Mouse (Mus musculus): ENCODE data around the gene Acp5. TPM values are rescaled to one million over a fixed set of nuclear protein-coding genes. Genes with fewer than 3 reads are reported as not detected.

Gene Acp5
- polyA plus RNA-seq, 1 experiment from 2014 or later = 78.2 TPM

- Histone ChIP-seq H3K9ac (ENCODE audit: low read depth, low read length) (no peak overlapping the region), H3K4me2 (ENCODE audit: low read depth, low read length) (no peak overlapping the region), H3K4me3 (ENCODE audit: low read length) (no peak overlapping the region), H3K36me3 (ENCODE audit: control insufficient read depth, insufficient read depth, low read length) (no peaks in the 10 kb centered on the region), H3K4me1 (ENCODE audit: control insufficient read depth, insufficient read depth, low read length) (peaks cover 4% of the 10 kb centered on the region; the same call in 1 of the 2 replicates), H3K27me3 (replicated peaks; ENCODE audit: control insufficient read depth, insufficient read depth, low read length) (no peaks in the 10 kb centered on the region), H3K27ac (ENCODE audit: low read length) (no peak overlapping the region), H3K9me3 (ENCODE audit: control insufficient read depth, low read length) (no peaks in the 10 kb centered on the region)
- WGBS = 89% methylated on average over 2 of the region's 2 CpGs
- no peak for ATAC-seq
Measured at GRCm38 (mm10) chr9:22087034-22087618, 48.4 kb downstream of the Acp5 start.

- ATAC-seq = no peak
Measured at GRCm38 (mm10) chr9:22086012-22086411, 49.5 kb downstream of the Acp5 start.

GRCm38 (mm10) chr9:22085022-22085834 is 50.3 kb downstream of the Acp5 start, which contains the start of gene Ecsit:
Gene Ecsit, minus strand, starts transcription at chr9:22085438.
- H3K27me3 ChIP-seq (replicated peaks; ENCODE audit: control insufficient read depth, insufficient read depth, low read length) = no peaks in the 10 kb centered on the region
- peak within 1 kb of the TSS; percentile 58 for H3K4me3 ChIP-seq (ENCODE audit: low read length)
- peak within 1 kb of the TSS; percentile 65 for H3K9ac ChIP-seq (ENCODE audit: low read depth, low read length)
- peak within 1 kb of the TSS; percentile 80 for H3K4me2 ChIP-seq (ENCODE audit: low read depth, low read length)
- WGBS = under 1% methylated on average over 48 of the region's 48 CpGs
- ATAC-seq = peak; percentile 99
- H3K27ac ChIP-seq (ENCODE audit: low read length) = peak within 1 kb of the TSS; percentile 87
- H3K4me1 ChIP-seq (ENCODE audit: control insufficient read depth, insufficient read depth, low read length) = peaks cover 4% of the 10 kb centered on the region; the same call in 1 of the 2 replicates
- no peaks in the 10 kb centered on the region for H3K36me3 ChIP-seq (ENCODE audit: control insufficient read depth, insufficient read depth, low read length)
- no peaks in the 10 kb centered on the region for H3K9me3 ChIP-seq (ENCODE audit: control insufficient read depth, low read length)

More at GRCm38 (mm10) chr9:22086012-22086411, 49.5 kb downstream of the Acp5 start:
- peak overlapping the region; percentile 80 for H3K4me2 ChIP-seq (ENCODE audit: low read depth, low read length)
- H3K9me3 ChIP-seq (ENCODE audit: control insufficient read depth, low read length) = no peaks in the 10 kb centered on the region
- peaks cover 4% of the 10 kb centered on the region; the same call in 1 of the 2 replicates for H3K4me1 ChIP-seq (ENCODE audit: control insufficient read depth, insufficient read depth, low read length)
- peak overlapping the region; percentile 58 for H3K4me3 ChIP-seq (ENCODE audit: low read length)
- no peaks in the 10 kb centered on the region for H3K36me3 ChIP-seq (ENCODE audit: control insufficient read depth, insufficient read depth, low read length)
- H3K9ac ChIP-seq (ENCODE audit: low read depth, low read length) = peak overlapping the region; percentile 65
- peak overlapping the region; percentile 87; the same call in 1 of the 2 replicates for H3K27ac ChIP-seq (ENCODE audit: low read length)
- no peaks in the 10 kb centered on the region for H3K27me3 ChIP-seq (replicated peaks; ENCODE audit: control insufficient read depth, insufficient read depth, low read length)
- 57% methylated on average over 6 of the region's 6 CpGs for WGBS

- Histone ChIP-seq H3K27ac (ENCODE audit: low read length) (0 out of 2 replicates have a peak overlapping the region, but pooled peaks have one; percentile 87), H3K27me3 (replicated peaks; ENCODE audit: control insufficient read depth, insufficient read depth, low read length) (no peaks in the 10 kb centered on the region), H3K4me1 (ENCODE audit: control insufficient read depth, insufficient read depth, low read length) (peaks cover 4% of the 10 kb centered on the region; the same call in 1 of the 2 replicates), H3K9ac (ENCODE audit: low read depth, low read length) (peak overlapping the region; percentile 65), H3K9me3 (ENCODE audit: control insufficient read depth, low read length) (no peaks in the 10 kb centered on the region), H3K4me2 (ENCODE audit: low read depth, low read length) (peak overlapping the region; percentile 80), H3K36me3 (ENCODE audit: control insufficient read depth, insufficient read depth, low read length) (no peaks in the 10 kb centered on the region), H3K4me3 (ENCODE audit: low read length) (peak overlapping the region; percentile 58)
- WGBS = 33% methylated on average over 4 of the region's 4 CpGs
- ATAC-seq = no peak
Measured at GRCm38 (mm10) chr9:22084667-22085021, 50.9 kb downstream of the Acp5 start.

Small RNAs within 50 kb of the gene (microRNA-seq; reads per million reads assigned to microRNA genes)
- gene Mir7084 = not detected

Other genes with a start within 250 kb of the Acp5 start
- 47.5 and 47.9 TPM in 2 replicates for gene Rab3d, start 217.5 kb downstream of the Acp5 start, polyA plus RNA-seq (2015; fragmentation: Nextera tagmentation; extraction: Ambion mirVana)
- 2.6 and 3.5 TPM in 2 replicates for gene Ccdc159, start 208.2 kb downstream of the Acp5 start, polyA plus RNA-seq (2015; fragmentation: Nextera tagmentation; extraction: Ambion mirVana)
- gene Tmem205, start 208.2 kb downstream of the Acp5 start, polyA plus RNA-seq (2015; fragmentation: Nextera tagmentation; extraction: Ambion mirVana) = 93.9 and 97.0 TPM in 2 replicates
- gene Plppr2, start 198.7 kb downstream of the Acp5 start, polyA plus RNA-seq (2015; fragmentation: Nextera tagmentation; extraction: Ambion mirVana) = 5.2 and 6.2 TPM in 2 replicates
- gene Swsap1, start 180.0 kb downstream of the Acp5 start, polyA plus RNA-seq (2015; fragmentation: Nextera tagmentation; extraction: Ambion mirVana) = 5.9 and 6.5 TPM in 2 replicates
- 4.8 and 6.4 TPM in 2 replicates for gene Epor, start 172.2 kb downstream of the Acp5 start, polyA plus RNA-seq (2015; fragmentation: Nextera tagmentation; extraction: Ambion mirVana)
- 1.7 and 2.0 TPM in 2 replicates for gene Rgl3, start 146.3 kb downstream of the Acp5 start, polyA plus RNA-seq (2015; fragmentation: Nextera tagmentation; extraction: Ambion mirVana)
- gene Ccdc151, start 133.1 kb downstream of the Acp5 start, polyA plus RNA-seq (2015; fragmentation: Nextera tagmentation; extraction: Ambion mirVana) = 0.28 and 0.54 TPM in 2 replicates
- gene Prkcsh, start 132.9 kb downstream of the Acp5 start, polyA plus RNA-seq (2015; fragmentation: Nextera tagmentation; extraction: Ambion mirVana) = 121 and 125 TPM in 2 replicates
- gene Elavl3, start 83.7 kb downstream of the Acp5 start, polyA plus RNA-seq (2015; fragmentation: Nextera tagmentation; extraction: Ambion mirVana) = 1.5 and 1.9 TPM in 2 replicates
- gene Gm49318, start 64.5 kb downstream of the Acp5 start, polyA plus RNA-seq (2015; fragmentation: Nextera tagmentation; extraction: Ambion mirVana) = not detected in 2 replicates
- gene Zfp653, start 64.3 kb downstream of the Acp5 start, polyA plus RNA-seq (2015; fragmentation: Nextera tagmentation; extraction: Ambion mirVana) = 9.2 and 9.7 TPM in 2 replicates
- 50.8 and 54.2 TPM in 2 replicates for gene Ecsit, start 50.3 kb downstream of the Acp5 start, polyA plus RNA-seq (2015; fragmentation: Nextera tagmentation; extraction: Ambion mirVana)
- gene Cnn1, start 36.5 kb downstream of the Acp5 start, polyA plus RNA-seq (2015; fragmentation: Nextera tagmentation; extraction: Ambion mirVana) = 324 and 348 TPM in 2 replicates
- gene Elof1, start 18.5 kb downstream of the Acp5 start, polyA plus RNA-seq (2015; fragmentation: Nextera tagmentation; extraction: Ambion mirVana) = 134 and 157 TPM in 2 replicates
- gene Pigyl, start 21.1 kb upstream of the Acp5 start, polyA plus RNA-seq (2015; fragmentation: Nextera tagmentation; extraction: Ambion mirVana) = 93.1 and 94.5 TPM in 2 replicates
- 0.58 and 0.65 TPM in 2 replicates for gene Zfp872, start 52.4 kb upstream of the Acp5 start, polyA plus RNA-seq (2015; fragmentation: Nextera tagmentation; extraction: Ambion mirVana)
- 19.1 and 21.8 TPM in 2 replicates for gene Zfp809, start 90.0 kb upstream of the Acp5 start, polyA plus RNA-seq (2015; fragmentation: Nextera tagmentation; extraction: Ambion mirVana)
- gene Zfp599, start 124.2 kb upstream of the Acp5 start, polyA plus RNA-seq (2015; fragmentation: Nextera tagmentation; extraction: Ambion mirVana) = 3.1 and 3.9 TPM in 2 replicates
- 11.8 and 12.7 TPM in 2 replicates for gene Zfp810, start 171.9 kb upstream of the Acp5 start, polyA plus RNA-seq (2015; fragmentation: Nextera tagmentation; extraction: Ambion mirVana)

Measured in intestine, embryonic 16.5 days (tissue).